Mouse (Mus musculus) stomach, embryonic 14.5 days (tissue): ENCODE measurements around the gene Adprhl1. TPM values are rescaled to one million over a fixed set of nuclear protein-coding genes. Genes with fewer than 3 reads are reported as not detected.

Experiments
- ATAC-seq: fragments of 200-750 bp; cut with Nextera tagmentation; 2 replicates; pipeline ENCODE4 v1.8.0; 2017; ENCODE audit warnings: low read depth, moderate TSS enrichment; ENCODE audit not compliant: insufficient number of reproducible peaks, insufficient read depth, low FRiP score
- H3K27ac ChIP-seq: fragments of 300-500 bp; sonication (generic); 2 replicates; pipeline ENCODE4 v1.5.1; 2014; ENCODE audit warnings: mild to moderate bottlenecking, low read length, moderate library complexity, mixed read lengths
- H3K27me3 ChIP-seq: fragments of 300-500 bp; sonication (generic); 2 replicates; pipeline ENCODE4 v1.6.1; 2014; ENCODE audit warnings: low read length, control low read depth, mixed read lengths; ENCODE audit not compliant: control insufficient read depth, insufficient read depth
- H3K36me3 ChIP-seq: fragments of 300-500 bp; sonication (generic); 2 replicates; pipeline ENCODE4 v1.6.1; 2014; ENCODE audit warnings: mild to moderate bottlenecking, control low read depth, low read length, moderate library complexity, mixed read lengths; ENCODE audit not compliant: control insufficient read depth, insufficient read depth
- H3K4me1 ChIP-seq: fragments of 300-500 bp; sonication (generic); 2 replicates; pipeline ENCODE4 v1.6.1; 2014; ENCODE audit warnings: low read length, control low read depth, mixed read lengths; ENCODE audit not compliant: control insufficient read depth, insufficient read depth
- H3K4me2 ChIP-seq: fragments of 300-500 bp; sonication (generic); replicated peaks from 2 replicates; pipeline ENCODE4 v1.6.1; 2014; ENCODE audit warnings: low read depth, low read length, control low read depth
- H3K4me3 ChIP-seq: fragments of 300-500 bp; sonication (generic); 2 replicates; pipeline ENCODE4 v1.5.1; 2014; ENCODE audit warnings: low read depth, low read length, control low read depth
- H3K9ac ChIP-seq: fragments of 300-500 bp; sonication (generic); replicated peaks from 2 replicates; pipeline ENCODE4 v1.6.1; 2014; ENCODE audit warnings: low read depth, mild to moderate bottlenecking, control low read depth, low read length, moderate library complexity, mixed read lengths
- H3K9me3 ChIP-seq: fragments of 300-500 bp; sonication (generic); 2 replicates; pipeline ENCODE4 v1.6.1; 2016; ENCODE audit warnings: low read depth, low read length, control low read depth; ENCODE audit not compliant: control insufficient read depth
- WGBS: fragments of 180-500 bp; shearing (Covaris S2); extraction: QIAGEN DNeasy Blood & Tissue Kit; methylation state at CpG from one replicate; pipeline ENCODE4 v1.1.7; 2014; 5-methylcytosine and 5-hydroxymethylcytosine counted together
- polyA plus RNA-seq: library from polyadenylated mRNA; unstranded; fragments of >200 nt; fragmentation: Nextera tagmentation; extraction: Ambion mirVana; gene quantifications from 2 replicates; pipeline ENCODE4 v1.2.1, GENCODE M21; 2014

Gene Adprhl1
- polyA plus RNA-seq, 1 experiment from 2014 or later: not detected

- Histone ChIP-seq H3K27ac (no peak overlapping the region), H3K36me3 (no peaks in the 10 kb centered on the region), H3K4me3 (no peak overlapping the region), H3K4me1 (no peaks in the 10 kb centered on the region), H3K4me2 (no peak overlapping the region), H3K9me3 (no peaks in the 10 kb centered on the region), H3K27me3 (no peaks in the 10 kb centered on the region), H3K9ac (no peak overlapping the region)
- 81% methylated on average over 9 of the region's 9 CpGs for WGBS
- ATAC-seq: no peak
These were observed 66.7 kb downstream of the Adprhl1 start for GRCm38 (mm10) chr8:13187229-13187628.

DNA sequence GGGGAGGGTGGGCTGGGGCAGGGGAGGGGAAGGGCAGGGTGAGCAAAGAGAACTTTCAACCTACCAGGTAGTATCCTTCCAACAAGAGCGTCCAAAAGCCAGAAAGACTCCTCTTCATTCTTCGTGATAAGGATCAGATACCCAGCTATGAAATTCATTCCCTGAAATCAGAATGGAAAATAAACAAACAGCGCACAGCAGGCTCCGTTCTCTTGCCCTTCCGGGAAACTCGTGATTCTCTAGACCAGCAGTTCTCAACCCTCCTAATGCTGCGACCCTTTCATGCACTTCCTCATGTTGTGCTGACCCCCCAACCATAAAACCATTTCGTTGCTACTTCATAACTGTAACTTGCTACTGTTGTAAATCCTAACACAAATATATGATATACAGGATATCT lies 67.1 kb downstream of the Adprhl1 start:
- Histone ChIP-seq H3K9ac (no peak overlapping the region), H3K27ac (no peak overlapping the region), H3K36me3 (no peaks in the 10 kb centered on the region), H3K4me3 (no peak overlapping the region), H3K4me1 (no peaks in the 10 kb centered on the region), H3K9me3 (no peaks in the 10 kb centered on the region), H3K4me2 (no peak overlapping the region), H3K27me3 (no peaks in the 10 kb centered on the region)
- WGBS: 80% methylated on average over 8 of the region's 8 CpGs
- no peak for ATAC-seq

GRCm38 (mm10) chr8:13181691-13181976 lies 72.3 kb downstream of the Adprhl1 start:
- no peaks in the 10 kb centered on the region for H3K9me3 ChIP-seq
- H3K36me3 ChIP-seq: peaks cover 4% of the 10 kb centered on the region
- no peak overlapping the region for H3K27ac ChIP-seq
- no peak overlapping the region for H3K4me3 ChIP-seq
- H3K9ac ChIP-seq: no peak overlapping the region
- H3K4me1 ChIP-seq: no peaks in the 10 kb centered on the region
- H3K27me3 ChIP-seq: no peaks in the 10 kb centered on the region
- ATAC-seq: no peak
- 47% methylated on average over 2 of the region's 2 CpGs for WGBS
- H3K4me2 ChIP-seq: no peak overlapping the region

GRCm38 (mm10) chr8:13180911-13181690 lies 72.9 kb downstream of the Adprhl1 start:
- 76% methylated on average over 18 of the region's 18 CpGs for WGBS
- Histone ChIP-seq H3K9me3 (no peaks in the 10 kb centered on the region), H3K4me2 (no peak overlapping the region), H3K9ac (no peak overlapping the region), H3K4me1 (no peaks in the 10 kb centered on the region), H3K27ac (no peak overlapping the region), H3K36me3 (peaks cover 9% of the 10 kb centered on the region), H3K27me3 (no peaks in the 10 kb centered on the region), H3K4me3 (no peak overlapping the region)
- ATAC-seq: no peak

DNA sequence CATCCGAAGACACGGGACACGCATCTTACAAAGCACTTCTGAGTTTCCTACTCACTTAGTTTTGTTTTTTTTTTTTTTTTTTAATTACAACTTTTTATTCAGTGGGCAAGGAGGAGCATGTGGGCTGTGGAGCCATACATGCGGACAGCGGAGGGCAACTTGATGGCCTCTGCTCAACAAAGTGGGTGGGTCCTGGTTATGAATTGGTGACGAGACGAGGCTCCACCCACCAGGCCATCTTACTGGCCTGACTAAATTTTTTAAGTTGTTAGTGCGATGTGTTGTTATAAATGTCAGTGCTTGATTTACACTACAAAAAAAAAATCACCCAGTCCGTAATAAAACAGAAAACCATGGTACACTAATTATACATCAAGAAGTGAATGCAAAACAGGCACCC lies 73.6 kb downstream of the Adprhl1 start:
- Histone ChIP-seq H3K4me1 (no peaks in the 10 kb centered on the region), H3K4me2 (no peak overlapping the region), H3K9me3 (no peaks in the 10 kb centered on the region), H3K36me3 (peaks cover 14% of the 10 kb centered on the region), H3K9ac (no peak overlapping the region), H3K4me3 (no peak overlapping the region), H3K27me3 (no peaks in the 10 kb centered on the region), H3K27ac (no peak overlapping the region)
- 80% methylated on average over 9 of the region's 9 CpGs for WGBS
- no peak for ATAC-seq

DNA sequence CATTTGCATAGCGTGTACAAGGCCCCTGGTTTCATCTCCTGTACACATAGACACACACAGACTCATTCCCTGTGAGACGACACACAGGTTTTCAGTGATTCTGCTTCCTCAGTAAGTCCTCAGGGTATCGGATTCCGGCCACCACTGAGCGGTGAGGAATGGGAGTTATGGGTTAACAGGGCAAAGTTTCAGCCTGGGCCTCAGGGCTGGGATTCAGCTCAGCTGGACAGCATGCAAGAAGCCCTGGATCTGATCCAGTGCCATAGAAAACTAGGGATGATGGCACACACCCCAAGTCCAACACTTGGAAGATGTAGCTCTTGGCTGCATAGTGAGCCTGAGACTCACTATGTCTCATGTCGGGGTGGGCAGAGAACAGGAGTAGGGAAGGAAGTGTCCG lies 74.0 kb downstream of the Adprhl1 start:
- no peak for ATAC-seq

DNA sequence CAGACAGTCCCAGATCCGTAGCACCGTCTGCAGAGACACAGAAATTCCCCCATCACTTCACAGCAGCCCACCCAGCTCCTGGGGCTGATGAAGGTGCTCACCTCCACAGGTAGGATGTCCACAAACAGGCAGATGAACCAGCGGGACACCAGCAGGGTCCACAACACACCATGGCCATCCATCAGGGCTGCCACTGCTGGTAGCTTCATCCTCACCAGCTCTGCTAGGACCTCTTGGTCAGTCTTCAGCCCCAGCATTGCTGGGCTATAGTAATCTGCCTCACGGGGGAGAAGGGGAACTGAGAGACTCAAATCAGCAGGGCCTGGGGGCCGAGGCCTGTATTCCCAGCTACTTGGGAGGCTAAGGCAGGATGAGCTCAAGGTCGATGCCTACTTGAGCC lies 74.5 kb downstream of the Adprhl1 start:
- no peak for ATAC-seq
- WGBS: 69% methylated on average over 6 of the region's 6 CpGs
- peaks cover 22% of the 10 kb centered on the region for H3K36me3 ChIP-seq

More for the DNA sequence above, 74.0 kb downstream of the Adprhl1 start:
- Histone ChIP-seq H3K27ac (no peak overlapping the region), H3K27me3 (no peaks in the 10 kb centered on the region), H3K4me2 (no peak overlapping the region), H3K4me3 (no peak overlapping the region), H3K9me3 (no peaks in the 10 kb centered on the region), H3K4me1 (no peaks in the 10 kb centered on the region), H3K9ac (no peak overlapping the region), H3K36me3 (peaks cover 19% of the 10 kb centered on the region)
- 70% methylated on average over 7 of the region's 7 CpGs for WGBS

DNA sequence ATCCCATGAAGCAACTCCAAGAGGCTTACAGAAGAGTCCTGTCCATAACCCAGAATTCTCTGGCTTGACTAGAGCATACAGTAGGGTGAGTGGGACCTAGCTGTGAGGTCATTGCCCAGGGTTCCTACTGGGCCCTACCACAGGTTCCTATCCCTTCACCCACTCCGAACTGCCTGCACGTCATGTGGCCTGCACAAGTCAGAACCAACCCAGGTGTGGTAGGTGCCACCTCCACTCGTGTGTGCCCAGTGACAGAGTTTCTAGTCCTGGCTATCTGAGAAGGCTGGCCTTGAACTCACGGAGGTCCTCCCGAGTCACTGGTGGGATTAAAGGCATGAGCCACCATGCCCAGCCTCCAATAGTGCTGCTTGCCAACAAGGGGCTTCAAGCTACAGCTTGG lies 75.8 kb downstream of the Adprhl1 start:
- Histone ChIP-seq H3K4me1 (no peaks in the 10 kb centered on the region), H3K27me3 (no peaks in the 10 kb centered on the region), H3K4me2 (no peak overlapping the region), H3K9ac (no peak overlapping the region), H3K27ac (no peak overlapping the region), H3K9me3 (no peaks in the 10 kb centered on the region), H3K36me3 (peaks cover 35% of the 10 kb centered on the region), H3K4me3 (no peak overlapping the region)
- ATAC-seq: no peak
- WGBS: 92% methylated on average over 5 of the region's 5 CpGs

More for the DNA sequence above, 74.5 kb downstream of the Adprhl1 start:
- Histone ChIP-seq H3K9ac (no peak overlapping the region), H3K4me3 (no peak overlapping the region), H3K27me3 (no peaks in the 10 kb centered on the region), H3K4me1 (no peaks in the 10 kb centered on the region), H3K27ac (no peak overlapping the region), H3K9me3 (no peaks in the 10 kb centered on the region), H3K4me2 (no peak overlapping the region)
